Mouse (Mus musculus): ENCODE measurements around the gene Golga1.
"Not testable (repeated sequence)": the region's sequence is repeated elsewhere in the genome, so short reads cannot be mapped to it uniquely, and the experiment has no call there.

Gene Golga1

DNA sequence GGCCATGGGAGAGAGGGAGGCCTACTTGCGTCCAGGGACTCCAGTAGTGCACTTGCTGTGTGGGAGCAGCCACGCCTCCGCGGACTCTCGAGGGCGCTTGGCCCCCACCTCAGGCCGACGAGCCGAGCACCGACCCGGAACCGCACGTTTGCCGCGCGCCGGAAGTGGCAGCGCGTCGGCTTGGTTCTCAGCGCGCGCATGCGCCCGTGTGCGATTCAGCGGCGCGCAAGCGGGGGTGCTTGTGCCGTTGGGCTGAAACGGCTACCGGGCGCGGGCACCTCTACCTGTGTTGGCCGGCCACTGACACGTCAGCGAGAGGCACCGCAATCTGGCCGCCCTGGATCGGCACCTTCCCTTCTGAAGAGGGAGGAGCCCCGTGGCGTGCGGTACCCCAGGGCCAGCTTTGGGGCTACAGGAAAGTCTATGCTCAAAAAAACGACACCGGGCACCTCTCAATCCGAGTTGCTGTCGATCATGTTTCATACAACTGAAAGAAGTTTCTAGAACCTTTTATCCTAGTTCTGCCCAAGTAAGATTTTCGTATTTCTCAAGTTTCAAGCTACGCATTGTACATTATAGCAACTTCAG is at the start of gene Golga1:
Golga1 (minus strand) TSS at position 142 of the 588 bp plus-strand sequence.
- peak; percentile 93 to 97 for DNase-seq

DNA sequence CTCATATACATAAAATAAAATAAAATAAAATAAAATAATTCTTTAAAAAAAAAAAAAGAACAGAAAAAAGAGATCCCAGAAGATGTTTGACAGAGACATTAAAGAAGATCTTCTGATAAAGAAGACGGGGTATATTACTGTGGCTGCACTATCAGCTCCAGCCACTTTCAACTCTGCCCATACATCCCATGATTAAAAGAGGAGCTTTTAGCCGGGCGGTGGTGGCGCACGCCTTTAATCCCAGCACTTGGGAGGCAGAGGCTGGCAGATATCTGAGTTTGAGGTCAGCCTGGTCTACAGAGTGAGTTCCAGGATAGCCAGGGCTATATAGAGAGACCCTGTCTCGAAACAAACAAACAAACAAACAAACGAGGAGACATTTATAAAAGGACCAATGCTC is 48.8 kb upstream of the Golga1 start:
- no peak for DNase-seq

DNA sequence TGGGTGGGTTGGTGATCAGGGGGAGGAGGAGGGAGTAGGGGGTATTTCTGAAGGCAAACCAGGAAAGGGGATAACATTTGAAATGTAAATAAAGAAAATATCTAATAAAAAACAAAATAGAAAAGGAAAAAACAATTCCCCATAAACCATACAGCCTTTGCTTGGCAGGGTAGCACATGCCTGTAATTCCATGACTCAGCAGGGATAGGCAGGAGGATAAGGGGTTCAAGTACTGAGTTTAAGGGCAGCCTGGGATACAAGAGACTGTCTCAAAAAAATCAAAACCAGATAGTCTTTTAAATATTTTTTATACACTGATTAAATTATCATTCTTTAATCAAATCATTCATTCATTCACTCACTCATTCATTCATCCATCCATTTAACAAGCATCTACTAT is 45.2 kb upstream of the Golga1 start:
- DNase-seq: no peak

DNA sequence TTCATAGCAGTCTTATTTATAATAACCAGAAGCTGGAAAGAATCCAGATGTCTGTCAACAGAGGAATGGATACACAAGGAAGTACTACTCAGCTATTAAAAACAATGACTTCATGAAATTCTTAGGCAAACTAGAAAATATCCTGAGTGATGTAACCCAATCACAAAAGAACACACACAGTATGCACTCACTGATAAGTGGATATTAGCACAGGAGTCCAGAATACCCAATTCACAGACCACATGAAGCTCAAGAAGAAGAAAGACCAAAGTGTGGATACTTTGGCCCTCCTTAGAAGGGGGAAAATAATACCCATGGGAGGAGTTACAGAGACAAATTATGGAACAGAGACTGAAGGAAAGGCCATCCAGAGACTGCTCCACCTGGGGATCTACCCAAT is 44.4 kb upstream of the Golga1 start:
- DNase-seq: not testable (repeated sequence)

DNA sequence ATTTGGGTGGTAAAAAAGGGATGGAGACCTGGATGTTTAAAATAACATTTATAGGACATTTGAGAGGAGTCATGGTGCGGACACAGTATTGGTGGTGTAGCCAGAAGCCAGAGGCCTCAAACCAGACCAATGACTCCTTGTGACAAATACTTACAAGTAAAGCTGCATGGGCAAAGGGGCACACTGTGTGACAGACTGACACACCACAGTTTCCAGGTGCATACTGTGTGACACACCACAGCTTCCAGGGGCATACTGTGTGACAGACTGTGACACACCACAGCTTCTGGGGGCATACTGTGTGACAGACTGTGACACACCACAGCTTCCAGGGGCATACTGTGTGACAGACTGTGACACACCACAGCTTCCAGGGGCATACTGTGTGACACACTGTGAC is 34.6 kb upstream of the Golga1 start:
- not testable (repeated sequence) for DNase-seq

DNA sequence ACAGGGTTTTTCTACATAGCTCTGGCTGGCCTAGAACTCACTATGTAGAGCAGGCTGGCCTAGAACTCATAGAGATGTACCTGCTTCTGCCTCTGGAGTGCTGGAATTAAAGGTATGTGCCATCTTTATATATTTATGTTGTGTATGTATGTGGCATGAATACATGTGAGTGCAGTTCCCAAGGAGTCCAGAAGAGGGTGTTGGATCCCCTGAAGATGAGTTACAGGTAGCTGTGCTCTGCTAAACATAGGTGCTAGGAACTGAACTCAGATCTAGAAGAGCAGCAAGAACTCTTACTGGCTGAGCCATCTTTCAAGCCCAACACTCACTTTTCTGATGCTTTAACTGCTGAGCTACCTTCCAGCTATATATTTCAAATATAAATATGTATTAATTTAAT is 32.7 kb upstream of the Golga1 start:
- no peak for DNase-seq

DNA sequence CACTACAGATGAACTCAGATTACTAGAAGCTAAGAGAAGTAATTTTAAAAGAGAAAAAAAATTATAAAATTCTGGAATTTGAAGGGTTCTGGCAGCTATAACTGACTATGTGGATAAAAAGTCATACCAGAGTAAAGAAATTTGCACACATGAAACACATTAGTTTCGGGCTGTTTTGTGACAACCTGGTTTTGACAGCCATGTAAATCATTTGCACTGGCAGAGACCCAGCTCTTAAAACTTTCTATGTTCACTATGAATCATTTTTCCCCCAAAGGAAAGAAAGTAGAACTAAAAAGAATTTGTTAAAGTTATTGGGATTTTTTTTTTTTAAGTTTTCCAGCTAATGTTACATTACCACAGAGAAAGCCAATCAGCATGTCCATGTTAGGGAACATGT is 26.6 kb upstream of the Golga1 start:
- no peak for DNase-seq

DNA sequence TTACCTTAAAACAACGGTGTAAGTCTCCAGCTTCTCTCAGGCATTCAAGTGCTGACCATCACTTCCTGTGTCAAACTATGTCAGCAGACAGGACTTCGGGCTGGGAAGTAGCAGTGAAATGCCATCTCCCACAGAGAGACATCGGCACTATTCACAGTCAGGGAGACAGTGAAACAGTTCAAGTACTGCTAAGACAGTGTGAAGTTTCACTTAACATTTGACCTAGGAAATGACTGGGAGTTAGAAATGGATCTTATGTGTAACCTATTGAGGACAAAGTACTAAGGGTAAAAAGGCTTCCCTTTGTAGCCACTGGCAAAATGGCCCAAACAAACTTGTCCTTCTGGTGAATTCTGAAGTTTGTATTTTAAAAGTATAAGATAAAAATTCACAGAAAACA is 17.4 kb upstream of the Golga1 start:
- no peak for DNase-seq

DNA sequence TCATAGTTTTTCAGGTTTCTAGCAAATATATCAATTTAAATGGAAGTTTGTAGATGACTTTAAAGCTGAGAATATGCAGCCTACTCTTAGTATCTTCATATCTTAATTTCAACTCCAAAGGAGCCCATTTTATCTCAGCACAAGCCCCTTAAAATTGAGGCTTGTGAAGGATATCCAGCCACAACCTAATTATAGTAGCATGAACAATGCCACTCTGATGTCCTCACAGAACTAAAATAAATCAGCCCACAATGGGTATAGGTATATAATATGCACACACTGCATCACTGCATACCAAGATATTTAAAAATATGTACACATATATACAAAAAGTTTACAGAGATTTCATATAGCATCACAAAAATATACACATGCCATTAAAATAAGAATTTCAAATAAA is 5.3 kb upstream of the Golga1 start:
- no peak for DNase-seq

DNA sequence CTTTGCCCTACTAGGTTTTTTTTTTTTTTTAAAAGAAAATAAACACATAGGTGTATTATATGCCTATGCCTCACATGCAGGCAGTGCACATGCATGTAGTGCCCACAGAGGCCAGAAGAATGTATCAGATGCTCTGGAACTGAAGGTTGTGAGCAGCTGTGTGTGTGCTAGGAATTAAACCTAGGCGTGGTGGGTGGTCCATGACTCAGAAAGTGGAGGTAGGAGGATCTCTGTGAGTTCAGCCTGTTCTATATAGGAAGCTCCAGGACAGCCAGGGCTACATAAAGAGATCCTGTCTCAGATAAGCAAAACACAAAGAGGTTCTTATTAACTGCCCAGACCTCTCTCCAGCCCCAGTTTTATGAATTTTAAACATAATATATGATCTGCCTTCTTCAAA is 3.8 kb upstream of the Golga1 start:
- DNase-seq: no peak

DNA sequence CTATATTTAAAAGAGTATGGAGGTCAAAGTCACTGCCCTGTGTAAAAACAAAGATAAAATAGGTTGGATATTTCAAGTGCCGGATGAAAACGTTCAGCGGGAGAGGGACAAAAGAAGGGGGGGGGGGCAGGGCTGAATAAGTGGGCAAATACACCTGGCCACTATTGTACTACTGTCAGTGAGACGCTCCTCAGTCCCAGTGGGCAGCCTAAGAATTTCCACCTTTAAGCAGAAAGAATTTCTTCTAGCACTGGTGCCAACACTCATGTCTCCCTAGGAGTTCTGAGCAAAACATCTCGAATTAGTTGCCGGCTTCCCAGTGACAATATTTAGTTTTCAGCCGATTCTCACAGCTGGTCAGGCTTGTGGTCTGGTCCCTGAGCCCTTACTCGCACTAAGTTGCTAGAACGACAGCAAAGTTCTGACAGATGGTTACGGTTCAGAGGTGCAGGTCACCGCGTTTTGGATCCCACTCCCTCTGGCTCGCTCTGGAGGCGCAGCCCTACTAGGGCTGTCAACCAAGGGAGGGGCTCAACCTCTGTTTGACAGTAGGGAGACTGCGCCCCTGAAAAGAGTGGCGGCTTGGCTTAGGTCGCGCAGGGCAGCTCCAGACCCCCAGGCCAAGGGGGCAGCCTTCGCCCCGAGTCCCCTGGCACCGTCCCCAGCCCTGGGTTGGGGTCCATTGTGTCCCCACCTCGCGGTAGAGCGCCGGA is 498 bp downstream of the Golga1 start:
- DNase-seq: no peak

DNA sequence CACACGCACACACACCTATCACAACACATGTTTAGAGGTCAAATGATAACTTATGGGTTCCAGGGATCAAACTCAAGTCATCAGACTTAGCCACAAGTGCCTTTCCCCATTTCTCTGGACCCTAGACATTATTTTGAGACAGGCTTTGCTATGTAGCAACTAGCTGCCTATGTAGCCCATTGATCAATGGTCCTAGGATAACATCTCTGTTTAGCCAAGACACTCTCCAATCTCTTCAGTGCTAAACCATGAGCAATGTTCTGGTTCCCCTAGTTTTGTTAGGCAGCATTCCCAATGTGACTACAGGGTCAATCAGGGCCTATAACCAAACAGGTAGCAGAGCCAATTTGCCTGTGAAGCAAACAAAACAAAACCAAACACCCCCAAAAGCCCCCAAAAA is 16.8 kb downstream of the Golga1 start:
- no peak for DNase-seq

DNA sequence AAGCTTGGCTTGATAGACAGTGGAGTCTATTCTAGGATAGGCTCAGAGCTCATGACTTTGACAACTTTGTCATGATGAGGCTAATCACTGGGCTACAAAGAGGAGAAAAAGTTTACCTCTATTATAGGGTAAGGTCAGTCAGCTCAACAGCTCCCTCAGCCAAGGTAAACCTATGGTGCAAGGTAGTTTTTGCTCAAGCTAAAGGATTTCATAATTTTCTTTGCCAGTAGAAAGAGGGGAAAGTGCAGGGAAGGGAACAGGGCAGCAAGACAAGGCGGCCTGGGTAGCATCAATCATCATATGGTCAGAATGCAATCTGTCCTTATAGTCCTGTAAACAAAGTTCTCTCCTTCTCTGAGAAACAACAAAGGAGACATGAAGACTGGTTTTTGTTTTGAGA is 25.1 kb downstream of the Golga1 start:
- no peak for DNase-seq

DNA sequence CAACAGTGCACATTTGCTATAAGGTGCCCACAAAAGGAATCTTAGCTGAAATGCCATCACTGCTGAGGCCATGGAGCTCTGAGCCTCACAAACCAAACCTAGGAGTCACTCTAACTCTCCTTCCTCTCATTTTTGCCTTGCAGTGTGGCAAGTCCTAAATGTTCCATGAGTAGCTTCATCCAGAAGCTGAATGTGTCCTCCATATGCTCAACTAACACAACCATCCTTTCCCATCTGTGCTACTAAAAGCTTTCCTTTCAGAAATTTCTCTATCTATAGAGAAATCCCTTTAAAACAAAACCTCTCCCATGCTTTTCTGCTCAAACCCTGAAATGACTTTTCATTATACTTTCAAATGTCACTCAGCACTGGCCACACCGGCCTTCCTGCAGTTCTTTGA is 33.7 kb downstream of the Golga1 start:
- DNase-seq: no peak

DNA sequence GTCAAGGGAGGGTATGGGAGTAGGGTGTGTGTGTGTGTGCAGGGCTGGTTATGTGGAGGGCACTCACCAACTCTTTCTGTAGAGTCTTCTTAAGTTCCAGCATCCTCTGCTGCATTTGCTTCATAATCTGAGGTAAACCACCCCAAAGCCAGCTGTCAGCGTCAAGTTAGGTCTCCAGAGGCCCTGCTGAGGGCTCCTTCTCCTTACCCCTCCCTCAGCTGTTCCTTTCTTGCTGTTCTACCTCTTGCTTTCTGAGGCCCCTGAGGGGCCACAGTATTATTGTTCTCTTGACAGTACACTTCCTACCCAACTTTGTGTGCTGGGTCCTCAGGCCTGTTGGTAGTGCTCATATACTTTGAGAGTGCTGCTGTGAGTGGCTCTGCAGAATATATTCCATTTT is 45.3 kb downstream of the Golga1 start:
- no peak for DNase-seq

DNA sequence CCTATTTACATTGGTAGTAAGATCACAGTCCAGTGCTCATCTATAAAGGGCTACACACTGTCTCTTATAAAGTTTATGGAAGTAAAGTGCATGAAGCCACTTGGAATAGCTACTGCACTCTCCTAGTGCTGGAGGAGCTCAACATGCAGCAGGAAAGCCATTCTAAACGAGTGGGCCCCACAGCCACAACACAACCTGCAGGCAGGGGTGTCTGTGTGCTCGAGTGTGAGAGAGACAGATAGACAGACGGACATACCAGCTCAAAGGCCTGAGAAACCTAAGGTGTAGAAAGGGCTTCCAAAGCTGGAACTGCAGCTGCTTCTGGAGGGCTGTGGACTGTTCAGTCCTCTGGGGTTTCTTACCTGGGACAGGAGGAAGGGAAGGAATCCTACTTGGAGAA is 48.8 kb downstream of the Golga1 start:
- DNase-seq: no peak

DNA sequence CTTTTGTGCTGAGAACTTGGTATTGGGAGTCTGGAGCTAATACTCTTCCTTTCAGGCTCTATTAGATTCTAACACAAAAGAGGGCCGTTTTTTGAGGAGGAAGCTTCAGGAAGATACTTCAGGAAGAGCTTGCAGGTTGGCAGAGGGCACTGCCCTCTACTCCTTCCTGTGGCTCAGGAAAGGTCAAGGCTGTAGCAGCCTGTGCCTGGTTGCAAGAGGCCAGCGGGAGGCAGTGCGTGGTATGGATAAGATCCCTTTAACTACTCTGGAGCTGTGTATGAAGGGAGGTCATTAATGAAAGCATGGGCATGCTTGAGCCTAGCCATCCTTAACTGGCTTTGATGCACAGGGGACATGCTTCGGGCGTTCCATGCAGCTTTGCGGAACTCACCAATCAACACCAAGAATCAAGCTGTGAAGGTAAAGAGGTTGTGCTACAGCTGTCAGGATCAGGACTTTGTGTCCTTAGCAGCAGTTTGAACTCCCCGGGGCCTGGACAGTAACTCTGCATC is 52.5 kb downstream of the Golga1 start:
- no peak for DNase-seq

DNA sequence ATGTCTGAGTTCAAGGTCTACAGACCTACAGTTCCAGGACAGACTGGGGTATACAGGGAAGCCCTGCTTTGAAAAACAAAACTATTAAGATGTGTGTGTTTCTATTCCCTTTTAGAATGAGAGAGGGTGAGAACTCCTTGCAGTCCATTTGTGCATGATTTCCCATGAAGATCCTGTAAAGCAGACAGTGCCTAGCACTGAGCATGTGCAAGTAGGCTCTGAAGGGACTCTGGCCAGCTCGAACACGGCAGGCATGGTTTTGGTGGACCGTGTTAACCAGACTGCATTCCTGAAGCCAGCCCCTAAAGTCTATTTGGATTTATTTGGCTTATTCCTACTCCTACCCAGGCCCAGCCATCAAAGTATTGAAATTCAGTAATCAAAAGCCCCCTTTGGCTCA is 53.4 kb downstream of the Golga1 start:
- no peak for DNase-seq

DNA sequence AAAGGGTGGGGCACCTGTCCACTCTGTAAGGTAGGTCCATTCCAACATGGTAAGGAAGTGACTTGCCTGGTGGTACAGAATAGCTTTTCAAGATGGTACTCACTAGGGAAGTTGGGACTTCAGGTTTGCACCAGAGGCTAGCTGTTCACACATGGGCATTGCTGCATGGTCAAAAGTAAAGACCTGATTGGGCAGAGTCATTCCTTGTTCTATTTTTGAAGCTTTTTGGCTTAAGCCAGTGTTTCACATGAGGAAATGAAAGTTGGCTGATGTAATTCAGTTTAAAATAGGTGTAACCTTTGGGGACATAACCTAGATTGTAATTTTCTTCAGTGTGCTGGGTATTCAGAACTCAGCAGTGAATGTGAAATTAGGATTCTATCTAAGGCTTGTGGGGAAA is 54.1 kb downstream of the Golga1 start:
- DNase-seq: no peak

DNA sequence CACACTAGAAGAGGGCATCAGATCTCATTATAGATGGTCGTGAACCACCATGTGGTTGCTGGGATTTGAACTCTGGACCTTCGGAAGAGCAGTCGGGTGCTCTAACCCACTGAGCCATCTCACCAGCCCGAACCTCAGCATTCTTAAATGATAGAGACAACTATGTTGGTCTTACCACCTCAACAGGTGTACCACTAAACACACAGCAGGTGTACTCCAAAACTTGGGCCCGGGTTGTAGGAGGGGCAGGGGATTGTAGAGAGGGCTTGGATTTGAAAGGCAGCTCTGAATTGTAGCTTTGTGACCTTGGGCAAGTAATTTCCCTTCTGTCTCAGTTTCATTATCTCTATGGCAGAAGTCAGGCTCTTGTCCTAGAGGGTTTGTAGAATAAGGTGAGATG is 55.2 kb downstream of the Golga1 start:
- not testable (repeated sequence) for DNase-seq

DNA sequence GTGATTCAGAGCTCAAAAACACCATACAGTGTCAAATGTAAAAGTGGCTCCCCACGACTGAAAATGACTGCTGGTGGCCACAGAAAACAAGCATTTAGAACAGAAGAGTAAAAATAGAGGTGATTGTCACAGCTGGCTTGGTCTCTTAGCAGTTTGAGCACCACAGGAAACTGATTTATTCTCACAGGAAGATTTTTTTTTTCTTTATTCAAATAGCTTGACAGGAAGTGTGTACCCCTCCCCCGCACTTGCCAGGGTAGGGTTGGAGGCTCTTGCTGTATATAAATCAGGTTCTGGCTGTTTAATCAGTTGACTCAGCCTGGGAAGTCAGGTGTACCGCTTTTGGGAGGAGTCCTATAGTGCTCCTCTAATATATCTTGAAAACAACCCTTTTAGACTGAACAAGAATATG is 56.4 kb downstream of the Golga1 start:
- DNase-seq: peak; percentile 61 to 62

DNA sequence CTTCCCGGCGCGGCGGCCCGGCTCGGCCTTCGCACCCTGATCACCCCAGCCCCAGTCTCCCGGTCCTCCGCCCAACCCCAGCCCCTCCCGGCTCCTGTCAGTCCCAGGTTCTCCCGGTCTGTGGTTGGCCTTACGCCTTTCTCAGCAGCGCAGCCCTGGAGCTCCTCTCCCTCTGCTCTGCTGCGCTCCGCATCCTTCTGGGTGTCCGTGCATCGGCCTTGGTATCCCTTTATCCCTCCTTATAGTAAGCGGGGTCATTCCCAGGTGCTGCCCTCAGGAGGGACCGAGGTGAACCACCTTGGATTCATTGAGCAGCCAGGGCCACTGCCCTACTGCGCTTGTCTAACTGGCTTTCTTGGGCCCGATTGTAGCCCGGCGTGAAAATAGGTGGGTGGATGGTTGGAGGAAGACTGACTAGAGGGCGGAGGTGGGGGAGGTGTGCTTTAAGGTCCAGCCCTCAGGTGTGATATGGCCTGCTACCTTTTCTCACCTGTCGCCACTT is 56.9 kb downstream of the Golga1 start:
- DNase-seq: peak in 1 of 2 experiments; percentile 27

DNA sequence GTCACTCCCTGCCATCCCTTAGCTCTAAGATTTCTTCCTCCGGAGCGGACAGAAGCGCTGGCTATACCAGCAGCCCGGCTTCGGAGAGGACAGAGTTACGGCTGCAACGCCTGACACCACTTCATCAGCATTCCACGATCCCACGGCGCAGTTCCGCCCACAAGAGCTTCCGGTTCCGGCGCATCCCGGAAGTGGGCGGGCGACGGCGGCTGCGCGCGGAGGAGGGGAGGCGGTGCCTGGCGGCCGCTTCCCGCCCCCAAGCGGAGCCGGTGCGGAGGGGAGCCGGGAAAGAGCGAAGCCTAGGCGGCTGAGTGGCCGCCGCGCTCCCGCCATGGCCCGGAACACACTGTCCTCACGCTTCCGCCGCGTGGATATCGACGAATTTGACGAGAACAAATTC is 57.5 kb downstream of the Golga1 start:
- DNase-seq: peak; percentile 97

DNA sequence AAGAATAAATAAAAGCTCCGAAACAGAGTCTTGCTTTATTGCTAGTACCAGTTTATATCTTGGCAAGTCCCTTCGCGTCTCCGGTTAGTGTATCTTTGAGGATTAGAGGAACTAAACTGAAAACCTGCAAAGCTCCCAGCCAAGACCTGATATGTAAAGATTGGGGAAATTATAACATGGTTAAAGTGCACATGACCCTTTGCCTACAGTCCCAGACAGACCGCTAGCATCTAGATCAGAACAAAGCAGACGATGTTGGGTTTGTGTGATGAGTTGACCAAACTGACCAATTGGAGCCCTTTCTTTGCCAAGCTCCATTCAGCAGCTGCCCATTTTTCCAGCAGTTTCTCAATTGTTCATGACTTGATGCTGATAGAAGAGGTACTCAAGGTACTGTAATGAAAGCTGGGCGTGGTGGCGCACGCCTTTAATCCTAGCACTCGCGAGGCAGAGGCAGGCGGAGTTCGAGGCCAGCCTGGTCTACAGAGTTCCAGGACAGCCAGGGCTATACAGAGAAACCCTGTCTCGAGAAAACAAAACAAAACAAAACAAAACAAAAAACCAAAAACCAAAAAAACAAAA is 59.1 kb downstream of the Golga1 start:
- DNase-seq: no peak
